Mouse (Mus musculus): ENCODE data around the gene Rfc1. TPM values are rescaled to one million over a fixed set of nuclear protein-coding genes. Genes with fewer than 3 reads are reported as not detected.
"Not testable (repeated sequence)": the region's sequence is repeated elsewhere in the genome, so short reads cannot be mapped to it uniquely, and the experiment has no call there.

The Rfc1 gene
- polyA plus RNA-seq, 1 experiment = 10.9 TPM

GRCm38 (mm10) chr5:65305516-65305915, 30.0 kb downstream of the Rfc1 start:
- Histone ChIP-seq H3K4me3 (ENCODE audit: insufficient read depth, low read depth, low read length) (no peak overlapping the region), H3K27ac (ENCODE audit: insufficient read depth, low read depth, low read length) (no peak overlapping the region), H3K27me3 (replicated peaks; ENCODE audit: control insufficient read depth, insufficient read depth, low read length) (no peaks in the 10 kb centered on the region), H3K36me3 (ENCODE audit: control insufficient read depth, insufficient read depth, low read length) (no peaks in the 10 kb centered on the region; the same call in none of the 2 replicates), H3K4me1 (ENCODE audit: control insufficient read depth, insufficient read depth, low read length) (no peaks in the 10 kb centered on the region)
- TF ChIP-seq POLR2A (IDR thresholded peaks at IDR 0.05; ENCODE audit: low read depth, low read length) (no peak), CTCF (conservative IDR thresholded peaks at IDR 0.05; ENCODE audit: insufficient read depth, insufficient read length, low read depth, low read length) (no peak)
- WGBS = 71% methylated on average over 9 of the region's 9 CpGs
- DNase-seq = no peak

DNA sequence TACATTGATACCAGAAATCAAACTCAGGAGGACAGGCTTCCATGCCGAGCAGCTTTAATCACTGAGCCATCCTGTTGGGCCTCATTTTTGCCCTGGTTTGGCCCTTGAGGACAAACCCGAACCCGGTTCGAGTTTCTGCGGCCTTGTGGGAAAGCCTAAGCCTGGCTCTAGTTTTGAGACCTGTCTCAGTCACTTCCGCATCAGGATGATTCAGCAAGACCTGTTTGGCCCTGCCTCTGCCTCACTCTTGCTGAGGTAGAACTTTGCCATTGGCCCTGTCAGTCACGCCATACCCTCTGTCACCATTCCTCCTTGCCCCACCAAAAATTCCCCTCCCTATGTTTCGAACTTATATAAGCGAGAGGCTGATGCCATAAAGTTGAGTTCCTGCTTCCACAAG, 35.3 kb downstream of the Rfc1 start:
- peaks cover 2% of the 10 kb centered on the region for H3K36me3 ChIP-seq (ENCODE audit: control insufficient read depth, insufficient read depth, low read length)
- 92% methylated on average over 9 of the region's 9 CpGs for WGBS
- DNase-seq = no peak

DNA sequence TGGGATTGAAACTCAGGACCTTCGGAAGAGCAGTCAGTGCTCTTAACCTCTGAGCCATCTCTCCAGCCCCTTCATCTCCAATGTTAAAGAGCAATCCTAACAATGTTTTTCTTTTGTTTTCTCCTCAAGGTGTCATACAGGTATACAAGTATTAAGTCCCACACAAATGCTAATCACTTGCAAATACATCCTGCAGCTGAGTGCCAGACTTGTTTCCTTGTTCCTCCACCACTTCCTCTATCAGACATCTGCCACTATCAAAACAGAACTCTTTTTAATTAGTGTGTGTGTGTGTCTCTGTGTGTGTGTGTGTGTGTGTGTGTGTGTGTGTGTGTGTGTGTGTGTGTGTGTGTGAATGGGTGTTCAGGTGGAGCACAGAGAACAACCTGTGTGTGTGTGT, 35.8 kb downstream of the Rfc1 start:
- H3K4me3 ChIP-seq (ENCODE audit: insufficient read depth, low read depth, low read length); H3K4me1 ChIP-seq (ENCODE audit: control insufficient read depth, insufficient read depth, low read length); H3K27me3 ChIP-seq (replicated peaks; ENCODE audit: control insufficient read depth, insufficient read depth, low read length); DNase-seq; H3K36me3 ChIP-seq (ENCODE audit: control insufficient read depth, insufficient read depth, low read length); H3K27ac ChIP-seq (ENCODE audit: insufficient read depth, low read depth, low read length): not testable (repeated sequence)
- WGBS = 89% methylated on average over 1 of the region's 1 CpGs

More for the DNA sequence above, 35.3 kb downstream of the Rfc1 start:
- H3K27me3 ChIP-seq (replicated peaks; ENCODE audit: control insufficient read depth, insufficient read depth, low read length) = no peaks in the 10 kb centered on the region
- H3K4me1 ChIP-seq (ENCODE audit: control insufficient read depth, insufficient read depth, low read length) = no peaks in the 10 kb centered on the region
- H3K4me3 ChIP-seq (ENCODE audit: insufficient read depth, low read depth, low read length) = no peak overlapping the region
- no peak overlapping the region for H3K27ac ChIP-seq (ENCODE audit: insufficient read depth, low read depth, low read length)
- no peak for TF ChIP-seq POLR2A (IDR thresholded peaks at IDR 0.05; ENCODE audit: low read depth, low read length)
- no peak for TF ChIP-seq CTCF (conservative IDR thresholded peaks at IDR 0.05; ENCODE audit: insufficient read depth, insufficient read length, low read depth, low read length)

DNA sequence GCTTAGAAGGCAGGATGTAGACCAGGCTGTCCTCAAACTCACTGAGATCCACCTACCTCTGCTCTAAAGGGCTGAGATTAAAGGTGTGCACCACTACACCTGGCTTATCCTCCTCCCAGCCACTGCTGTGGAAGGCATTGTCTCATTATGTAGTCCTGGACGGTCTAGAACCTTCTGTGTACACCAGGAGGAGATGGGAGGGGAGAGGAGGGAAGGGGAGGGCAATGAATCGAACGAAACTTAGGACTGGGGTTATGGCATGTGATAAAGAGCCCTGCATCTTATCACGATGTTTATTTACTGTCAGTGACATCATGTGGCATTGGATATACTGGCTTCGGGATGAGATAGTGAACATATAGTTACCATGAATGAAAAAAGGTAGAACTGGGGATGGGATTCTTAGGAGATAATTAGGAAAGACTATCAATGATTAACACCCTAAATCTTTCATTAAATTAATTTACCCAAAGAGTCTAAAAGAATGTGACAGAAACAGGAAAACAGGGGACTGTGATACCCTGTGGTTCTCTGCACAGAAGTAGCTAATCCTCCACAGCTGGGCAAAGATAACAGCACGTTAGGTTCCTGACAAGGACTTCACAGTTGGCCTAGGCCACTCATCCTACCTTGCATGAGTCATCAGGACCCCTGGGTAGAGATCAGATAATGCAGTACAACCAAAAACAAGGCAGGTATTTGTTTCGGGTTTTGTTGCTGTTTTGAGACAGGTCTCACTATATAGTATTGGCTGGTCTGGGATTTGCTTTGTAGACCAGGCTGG, 37.1 kb downstream of the Rfc1 start:
- Histone ChIP-seq H3K27me3 (replicated peaks; ENCODE audit: control insufficient read depth, insufficient read depth, low read length) (no peaks in the 10 kb centered on the region), H3K36me3 (ENCODE audit: control insufficient read depth, insufficient read depth, low read length) (peaks cover 2% of the 10 kb centered on the region), H3K4me1 (ENCODE audit: control insufficient read depth, insufficient read depth, low read length) (no peaks in the 10 kb centered on the region), H3K4me3 (ENCODE audit: insufficient read depth, low read depth, low read length) (no peak overlapping the region), H3K27ac (ENCODE audit: insufficient read depth, low read depth, low read length) (no peak overlapping the region)
- no peak for DNase-seq
- TF ChIP-seq POLR2A (IDR thresholded peaks at IDR 0.05; ENCODE audit: low read depth, low read length) (no peak), CTCF (conservative IDR thresholded peaks at IDR 0.05; ENCODE audit: insufficient read depth, insufficient read length, low read depth, low read length) (no peak)
- 91% methylated on average over 7 of the region's 7 CpGs for WGBS

- no peak overlapping the region for H3K4me3 ChIP-seq (ENCODE audit: insufficient read depth, low read depth, low read length)
- DNase-seq = no peak
- H3K4me1 ChIP-seq (ENCODE audit: control insufficient read depth, insufficient read depth, low read length) = no peaks in the 10 kb centered on the region
- no peak overlapping the region for H3K27ac ChIP-seq (ENCODE audit: insufficient read depth, low read depth, low read length)
- H3K27me3 ChIP-seq (replicated peaks; ENCODE audit: control insufficient read depth, insufficient read depth, low read length) = no peaks in the 10 kb centered on the region
- WGBS = 26% methylated on average over 2 of the region's 2 CpGs
- no peak for TF ChIP-seq POLR2A (IDR thresholded peaks at IDR 0.05; ENCODE audit: low read depth, low read length)
- TF ChIP-seq CTCF (conservative IDR thresholded peaks at IDR 0.05; ENCODE audit: insufficient read depth, insufficient read length, low read depth, low read length) = no peak
- peaks cover 4% of the 10 kb centered on the region for H3K36me3 ChIP-seq (ENCODE audit: control insufficient read depth, insufficient read depth, low read length)
These were observed 41.2 kb downstream of the Rfc1 start for GRCm38 (mm10) chr5:65294270-65294669.

DNA sequence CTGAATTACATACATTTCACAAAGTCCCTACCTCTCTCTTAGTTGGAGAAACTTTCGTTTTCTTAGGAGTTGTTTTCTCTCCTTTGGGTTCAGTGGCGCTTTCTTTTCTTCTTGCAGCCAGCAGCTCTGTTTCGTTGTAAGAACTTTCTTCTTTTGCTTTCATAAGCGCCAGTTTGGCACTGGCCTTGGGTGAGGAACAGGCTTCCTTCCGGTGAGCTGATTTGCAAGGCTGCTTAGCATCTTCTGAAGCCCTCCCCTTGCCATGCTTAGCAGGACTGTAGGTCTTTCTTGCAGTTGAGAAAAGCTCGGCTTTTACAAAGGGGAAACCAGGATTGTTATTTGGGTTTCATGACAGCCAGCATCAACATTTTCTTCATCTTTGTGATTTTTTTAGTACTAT, 41.8 kb downstream of the Rfc1 start:
- DNase-seq = no peak

DNA sequence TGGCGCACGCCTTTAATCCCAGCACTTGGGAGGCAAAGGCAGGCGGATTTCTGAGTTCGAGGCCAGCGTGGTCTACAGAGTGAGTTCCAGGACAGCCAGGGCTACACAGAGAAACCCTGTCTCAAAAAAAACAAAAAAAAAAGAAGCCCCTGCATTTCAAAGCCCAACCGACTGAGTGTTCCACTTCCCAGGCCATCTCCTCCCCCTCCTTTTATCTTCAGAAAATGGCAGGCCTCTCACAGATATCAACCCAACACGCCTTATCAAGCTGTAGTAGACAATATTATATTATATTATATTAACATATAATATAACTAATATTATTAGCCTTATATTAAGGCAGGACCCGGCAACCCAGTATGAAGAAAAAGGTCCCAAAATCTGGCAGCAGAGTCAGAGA, 46.5 kb downstream of the Rfc1 start:
- H3K27me3 ChIP-seq (replicated peaks; ENCODE audit: control insufficient read depth, insufficient read depth, low read length); H3K4me1 ChIP-seq (ENCODE audit: control insufficient read depth, insufficient read depth, low read length); H3K4me3 ChIP-seq (ENCODE audit: insufficient read depth, low read depth, low read length); H3K27ac ChIP-seq (ENCODE audit: insufficient read depth, low read depth, low read length); DNase-seq; H3K36me3 ChIP-seq (ENCODE audit: control insufficient read depth, insufficient read depth, low read length): not testable (repeated sequence)
- WGBS = 85% methylated on average over 8 of the region's 8 CpGs

More for the DNA sequence above, 41.8 kb downstream of the Rfc1 start:
- Histone ChIP-seq H3K27ac (ENCODE audit: insufficient read depth, low read depth, low read length) (no peak overlapping the region), H3K4me3 (ENCODE audit: insufficient read depth, low read depth, low read length) (no peak overlapping the region), H3K4me1 (ENCODE audit: control insufficient read depth, insufficient read depth, low read length) (no peaks in the 10 kb centered on the region), H3K27me3 (replicated peaks; ENCODE audit: control insufficient read depth, insufficient read depth, low read length) (no peaks in the 10 kb centered on the region), H3K36me3 (ENCODE audit: control insufficient read depth, insufficient read depth, low read length) (peaks cover 4% of the 10 kb centered on the region)
- WGBS = 90% methylated on average over 6 of the region's 6 CpGs
- no peak for TF ChIP-seq POLR2A (IDR thresholded peaks at IDR 0.05; ENCODE audit: low read depth, low read length)
- no peak for TF ChIP-seq CTCF (conservative IDR thresholded peaks at IDR 0.05; ENCODE audit: insufficient read depth, insufficient read length, low read depth, low read length)
